Mouse (Mus musculus) stomach, postnatal 0 days (tissue): Measurements from ENCODE around the gene Rps6ka3. TPM values are rescaled to one million over a fixed set of nuclear protein-coding genes. Genes with fewer than 3 reads are reported as not detected.
A peak's percentile ranks its signal among the peaks of the same experiment; 100 is the strongest.

Source experiments
- ATAC-seq: fragments of 200-750 bp; cut with Nextera tagmentation; 2 replicates; pipeline ENCODE4 v1.8.0; 2017; ENCODE audit not compliant: low FRiP score, low TSS enrichment
- DNase-seq: peaks from one replicate; pipeline ENCODE4 v3.0.0-alpha.2; 2016; ENCODE audit warnings: low spot score
- H3K27ac ChIP-seq: fragments of 300-500 bp; sonication (generic); replicated peaks from 2 replicates; pipeline ENCODE4 v1.5.1; 2014; ENCODE audit warnings: mild to moderate bottlenecking, control low read depth
- H3K27me3 ChIP-seq: fragments of 300-500 bp; sonication (generic); 2 replicates; pipeline ENCODE4 v1.6.1; 2014; ENCODE audit warnings: low read length; ENCODE audit not compliant: control insufficient read depth, insufficient read depth
- H3K36me3 ChIP-seq: fragments of 300-500 bp; sonication (generic); 2 replicates; pipeline ENCODE4 v1.6.1; 2014; ENCODE audit warnings: low read length, mixed read lengths; ENCODE audit not compliant: control insufficient read depth, insufficient read depth
- H3K4me1 ChIP-seq: fragments of 300-500 bp; sonication (generic); replicated peaks from 2 replicates; pipeline ENCODE4 v1.6.1; 2014; ENCODE audit warnings: antibody characterized with exemption; ENCODE audit not compliant: control insufficient read depth, insufficient read depth
- H3K4me2 ChIP-seq: fragments of 300-500 bp; sonication (generic); replicated peaks from 2 replicates; pipeline ENCODE4 v1.6.1; 2014; ENCODE audit warnings: low read depth, mild to moderate bottlenecking, control low read depth, moderate library complexity
- H3K4me3 ChIP-seq: fragments of 300-500 bp; sonication (generic); 2 replicates; pipeline ENCODE4 v1.5.1; 2014; ENCODE audit warnings: low read depth, low read length, control low read depth
- H3K9ac ChIP-seq: fragments of 300-500 bp; sonication (generic); 2 replicates; pipeline ENCODE4 v1.6.1; 2014; ENCODE audit warnings: mild to moderate bottlenecking, low read length, control low read depth, mixed read lengths
- H3K9me3 ChIP-seq: fragments of 300-500 bp; sonication (generic); 2 replicates; pipeline ENCODE4 v1.6.1; 2016; ENCODE audit warnings: low read length; ENCODE audit not compliant: control insufficient read depth
- CTCF ChIP-seq: IDR thresholded peaks from 2 replicates; pipeline ENCODE4 v1.5.1; 2016; ENCODE audit warnings: antibody characterized with exemption, low read depth, mild to moderate bottlenecking, moderate library complexity
- EP300 ChIP-seq: optimal IDR thresholded peaks from 2 replicates; pipeline ENCODE3; 2016; ENCODE audit warnings: antibody characterized with exemption
- WGBS: fragments of 180-500 bp; shearing (Covaris S2); extraction: QIAGEN DNeasy Blood & Tissue Kit; methylation state at CpG from one replicate; pipeline ENCODE4 v1.1.7; 2014; 5-methylcytosine and 5-hydroxymethylcytosine counted together
- polyA plus RNA-seq: library from polyadenylated mRNA; unstranded; fragments of >200 nt; fragmentation: Nextera tagmentation; extraction: Ambion mirVana; gene quantifications from 2 replicates; pipeline ENCODE4 v1.2.1, GENCODE M21; 2015

Gene Rps6ka3
- polyA plus RNA-seq, 1 experiment from 2014 or later: 3.7 TPM

DNA sequence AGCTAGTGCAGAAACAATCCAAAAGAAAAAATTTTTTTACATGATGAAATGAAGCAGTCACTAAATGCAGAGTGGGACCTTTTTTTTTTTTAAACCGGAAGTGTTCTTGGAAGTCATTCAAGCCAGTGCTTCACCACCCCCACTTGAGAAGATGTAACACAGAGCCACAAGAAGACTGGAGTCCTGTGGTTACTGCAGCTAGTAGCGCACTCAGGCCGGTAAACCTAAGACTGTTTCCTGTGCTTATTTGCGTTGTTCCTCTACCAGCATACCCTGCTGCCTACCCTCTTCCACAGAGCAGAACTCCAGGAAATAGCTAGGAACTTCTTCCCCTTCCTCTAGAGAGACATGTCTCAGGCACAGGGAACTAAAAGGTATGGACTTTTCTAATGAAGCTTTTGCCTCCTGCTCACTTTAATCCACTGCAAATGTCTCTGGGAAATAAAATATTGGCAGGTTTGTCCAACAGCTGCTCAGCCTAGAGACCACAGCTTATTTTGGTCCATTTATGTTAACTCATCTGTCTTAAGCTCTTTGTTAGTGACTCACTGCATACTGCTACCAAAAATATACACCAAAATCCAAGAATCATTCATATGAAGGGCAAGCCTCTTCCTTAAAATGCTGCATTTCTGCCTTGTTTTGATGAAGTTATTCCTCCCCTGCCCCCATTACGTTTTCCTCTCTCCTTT, 931 bp downstream of the Rps6ka3 start:
- Histone ChIP-seq H3K36me3 (no peaks in the 10 kb centered on the region), H3K27me3 (no peaks in the 10 kb centered on the region), H3K9ac (no peak overlapping the region), H3K4me3 (no peak overlapping the region), H3K4me2 (no peak overlapping the region), H3K4me1 (no peaks in the 10 kb centered on the region), H3K9me3 (no peaks in the 10 kb centered on the region), H3K27ac (no peak overlapping the region)
- ATAC-seq: no peak
- DNase-seq: no peak
- 57% methylated on average over 5 of the region's 5 CpGs for WGBS
- no peak for TF ChIP-seq CTCF
- TF ChIP-seq EP300: no peak

- Histone ChIP-seq H3K9ac (no peak overlapping the region), H3K27me3 (no peaks in the 10 kb centered on the region), H3K9me3 (no peaks in the 10 kb centered on the region), H3K4me1 (no peaks in the 10 kb centered on the region), H3K36me3 (no peaks in the 10 kb centered on the region), H3K27ac (no peak overlapping the region), H3K4me2 (no peak overlapping the region), H3K4me3 (no peak overlapping the region)
- TF ChIP-seq EP300 (no peak), CTCF (no peak)
- DNase-seq: no peak
- whole genome bisulfite sequencing: 32% methylated on average over 3 of the region's 3 CpGs
- no peak for ATAC-seq
These were observed 5.1 kb downstream of the Rps6ka3 start for GRCm38 (mm10) chrX:159215253-159215652.

- Histone ChIP-seq H3K27me3 (no peaks in the 10 kb centered on the region), H3K9me3 (no peaks in the 10 kb centered on the region), H3K4me1 (no peaks in the 10 kb centered on the region), H3K4me3 (no peak overlapping the region), H3K9ac (no peak overlapping the region), H3K27ac (no peak overlapping the region), H3K36me3 (no peaks in the 10 kb centered on the region), H3K4me2 (no peak overlapping the region)
- ATAC-seq: no peak
- TF ChIP-seq CTCF (no peak), EP300 (no peak)
- WGBS: 71% methylated on average over 3 of the region's 3 CpGs
- no peak for DNase-seq
These were observed 12.4 kb downstream of the Rps6ka3 start for GRCm38 (mm10) chrX:159222474-159222873.

- ATAC-seq (no peak), DNase-seq (no peak)
- Histone ChIP-seq H3K4me3 (no peak overlapping the region), H3K4me1 (no peaks in the 10 kb centered on the region), H3K27ac (no peak overlapping the region), H3K9me3 (no peaks in the 10 kb centered on the region), H3K27me3 (no peaks in the 10 kb centered on the region), H3K9ac (no peak overlapping the region), H3K4me2 (no peak overlapping the region), H3K36me3 (no peaks in the 10 kb centered on the region)
- TF ChIP-seq EP300: no peak
- TF ChIP-seq CTCF: no peak
- 34% methylated on average over 1 of the region's 1 CpGs for WGBS
These were observed 27.2 kb downstream of the Rps6ka3 start for GRCm38 (mm10) chrX:159237275-159237674.

DNA sequence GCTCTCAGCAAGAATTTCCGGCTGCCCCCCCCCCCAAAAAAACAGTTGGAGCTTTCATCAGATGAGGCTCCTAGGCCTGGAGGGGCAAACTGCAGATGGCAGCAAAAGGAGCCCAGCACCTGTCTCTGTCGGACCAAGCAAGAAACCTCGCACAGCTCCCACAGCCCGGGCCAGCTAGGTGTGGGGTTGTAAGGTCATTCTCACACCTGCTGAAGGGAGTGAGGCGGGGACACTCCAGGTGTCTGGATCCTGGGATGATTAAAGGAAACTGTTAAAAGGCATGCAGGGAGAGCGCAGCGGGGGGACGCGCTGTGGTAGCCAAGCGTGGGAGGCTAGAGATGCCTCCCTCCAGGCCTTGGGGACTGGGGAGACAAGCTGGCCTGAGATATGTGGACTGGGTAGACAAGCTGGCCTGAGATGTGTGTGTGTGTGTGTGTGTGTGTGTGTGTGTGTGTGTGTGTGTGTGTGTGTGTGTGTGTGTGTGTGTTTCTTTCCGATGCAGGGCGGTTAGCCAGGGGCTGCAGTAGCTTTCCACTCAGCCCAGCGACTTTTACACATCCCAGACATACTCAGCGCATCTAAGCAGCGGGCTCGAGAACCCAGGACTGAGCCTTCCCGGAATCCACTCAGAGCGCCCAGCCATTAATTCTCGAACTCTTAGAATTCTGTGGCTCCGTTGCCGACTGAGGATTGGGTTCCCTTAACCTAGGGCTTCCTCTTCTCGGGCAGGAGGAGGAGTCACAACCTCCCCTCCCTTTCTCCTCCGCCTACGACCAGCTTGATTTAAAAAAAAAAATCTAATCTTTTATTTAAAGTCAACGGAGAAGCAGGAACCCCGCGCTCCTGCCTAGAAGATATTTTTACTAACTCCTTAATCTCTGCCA, 44.1 kb downstream of the Rps6ka3 start:
- peak; percentile 21; the same call in 1 of the 2 replicates for ATAC-seq
- DNase-seq: peak; percentile 43
- Histone ChIP-seq H3K27ac (peak overlapping the region; percentile 93), H3K27me3 (no peaks in the 10 kb centered on the region), H3K9me3 (no peaks in the 10 kb centered on the region), H3K36me3 (no peaks in the 10 kb centered on the region), H3K9ac (peak overlapping the region; percentile 45; the same call in 1 of the 2 replicates), H3K4me3 (peak overlapping the region; percentile 66), H3K4me1 (no peaks in the 10 kb centered on the region), H3K4me2 (peak overlapping the region; percentile 54)
- no peak for TF ChIP-seq EP300
- TF ChIP-seq CTCF: no peak
- WGBS: 20% methylated on average over 19 of the region's 27 CpGs
